Mouse (Mus musculus) C2C12 (cell line): ENCODE measurements around the gene Irs1.

ENCODE experiments used
- CEBPB ChIP-seq: IDR thresholded peaks from one replicate; pipeline ENCODE4 v1.6.1; 2011; ENCODE audit warnings: low read depth, mild to moderate bottlenecking, control low read depth, moderate library complexity
- CTCF ChIP-seq: IDR thresholded peaks from one replicate; pipeline ENCODE4 v1.5.1; 2011; ENCODE audit not compliant: control insufficient read depth, insufficient read depth, insufficient read length
- MAX ChIP-seq: IDR thresholded peaks from one replicate; pipeline ENCODE4 v1.6.1; 2011; ENCODE audit warnings: mild to moderate bottlenecking, control low read depth
- USF1 ChIP-seq: IDR thresholded peaks from one replicate; pipeline ENCODE4 v1.6.1; 2011; ENCODE audit warnings: low read depth, mild to moderate bottlenecking, control low read depth, moderate library complexity

GRCm38 (mm10) chr1:82245002-82245401 lies 46.2 kb downstream of the Irs1 start:
- TF ChIP-seq USF1 (no peak), CTCF (no peak), CEBPB (no peak), MAX (no peak)
